Mouse (Mus musculus) activated CD4-positive, CD25-positive, alpha-beta regulatory T cell, adult 4 months (primary cell): ENCODE measurements around the gene Trp53i11. TPM values are rescaled to one million over a fixed set of nuclear protein-coding genes. Genes with fewer than 3 reads are reported as not detected.

Experiments used
- ATAC-seq: one replicate; pipeline ENCODE4 v1.8.0; 2017
- polyA plus RNA-seq, 2 experiments: library from polyadenylated mRNA; unstranded; fragments of 100-300 nt; shearing (Covaris generic); gene quantifications; one replicate each; pipeline ENCODE4 v1.2.1; 2017

The Trp53i11 gene
- 10 to 100 TPM; 70.9 to 73.5 TPM for polyA plus RNA-seq

GRCm38 (mm10) chr2:93187323-93187996, at the start of gene Trp53i11:
TSS of gene Trp53i11 (plus strand) at chr2:93187548.
- ATAC-seq, result peak; percentile 74

- ATAC-seq, result no peak
Observed at GRCm38 (mm10) chr2:93139476-93139875, 47.9 kb upstream of the Trp53i11 start.

- ATAC-seq, result no peak
Observed at GRCm38 (mm10) chr2:93141329-93141728, 46.0 kb upstream of the Trp53i11 start.

GRCm38 (mm10) chr2:93142616-93143015, 44.7 kb upstream of the Trp53i11 start:
- ATAC-seq, result no peak

- ATAC-seq, result no peak
Observed at GRCm38 (mm10) chr2:93144126-93144525, 43.2 kb upstream of the Trp53i11 start.

GRCm38 (mm10) chr2:93150009-93150408, 37.3 kb upstream of the Trp53i11 start:
- ATAC-seq, result no peak

- ATAC-seq, result no peak
Observed at GRCm38 (mm10) chr2:93150673-93151450, 36.5 kb upstream of the Trp53i11 start.

- no peak for ATAC-seq
Observed at GRCm38 (mm10) chr2:93152191-93152601, 35.2 kb upstream of the Trp53i11 start.

- no peak for ATAC-seq
Observed at GRCm38 (mm10) chr2:93152883-93153491, 34.4 kb upstream of the Trp53i11 start.

- ATAC-seq, result no peak
Observed at GRCm38 (mm10) chr2:93153833-93154232, 33.5 kb upstream of the Trp53i11 start.

- no peak for ATAC-seq
Observed at GRCm38 (mm10) chr2:93154486-93155032, 32.8 kb upstream of the Trp53i11 start.

GRCm38 (mm10) chr2:93160467-93161035, 26.8 kb upstream of the Trp53i11 start:
- ATAC-seq, result no peak

- ATAC-seq, result no peak
Observed at GRCm38 (mm10) chr2:93161914-93162664, 25.3 kb upstream of the Trp53i11 start.

- ATAC-seq, result no peak
Observed at GRCm38 (mm10) chr2:93162791-93163190, 24.6 kb upstream of the Trp53i11 start.

GRCm38 (mm10) chr2:93163317-93163716, 24.0 kb upstream of the Trp53i11 start:
- no peak for ATAC-seq

GRCm38 (mm10) chr2:93163750-93164335, 23.5 kb upstream of the Trp53i11 start:
- ATAC-seq, result no peak

- no peak for ATAC-seq
Observed at GRCm38 (mm10) chr2:93166295-93166694, 21.1 kb upstream of the Trp53i11 start.

- ATAC-seq, result no peak
Observed at GRCm38 (mm10) chr2:93166734-93167406, 20.5 kb upstream of the Trp53i11 start.

GRCm38 (mm10) chr2:93170156-93170844, 17.0 kb upstream of the Trp53i11 start:
- no peak for ATAC-seq

- no peak for ATAC-seq
Observed at GRCm38 (mm10) chr2:93170845-93171200, 16.5 kb upstream of the Trp53i11 start.

GRCm38 (mm10) chr2:93171929-93172328, 15.4 kb upstream of the Trp53i11 start:
- ATAC-seq, result no peak
